Mouse (Mus musculus): ENCODE data around the gene Exoc6.

GRCm38 (mm10) chr19:37557898-37558297 lies 7.7 kb downstream of the Exoc6 start:
- TF ChIP-seq CTCF (IDR thresholded peaks at IDR 0.05; ENCODE audit: control insufficient read depth, insufficient read depth, insufficient replicate concordance, low read depth, low read length) (no peak), POLR2A (IDR thresholded peaks at IDR 0.05; ENCODE audit: control insufficient read depth, low read depth, low read length) (no peak)

Data from testis, adult 2 months (tissue).